Mouse (Mus musculus): Measurements from ENCODE around the gene Amdhd2. TPM values are rescaled to one million over a fixed set of nuclear protein-coding genes. Genes with fewer than 3 reads are reported as not detected.

Gene Amdhd2
- polyA plus RNA-seq, 1 experiment from 2014 or later: 31.1 TPM

DNA sequence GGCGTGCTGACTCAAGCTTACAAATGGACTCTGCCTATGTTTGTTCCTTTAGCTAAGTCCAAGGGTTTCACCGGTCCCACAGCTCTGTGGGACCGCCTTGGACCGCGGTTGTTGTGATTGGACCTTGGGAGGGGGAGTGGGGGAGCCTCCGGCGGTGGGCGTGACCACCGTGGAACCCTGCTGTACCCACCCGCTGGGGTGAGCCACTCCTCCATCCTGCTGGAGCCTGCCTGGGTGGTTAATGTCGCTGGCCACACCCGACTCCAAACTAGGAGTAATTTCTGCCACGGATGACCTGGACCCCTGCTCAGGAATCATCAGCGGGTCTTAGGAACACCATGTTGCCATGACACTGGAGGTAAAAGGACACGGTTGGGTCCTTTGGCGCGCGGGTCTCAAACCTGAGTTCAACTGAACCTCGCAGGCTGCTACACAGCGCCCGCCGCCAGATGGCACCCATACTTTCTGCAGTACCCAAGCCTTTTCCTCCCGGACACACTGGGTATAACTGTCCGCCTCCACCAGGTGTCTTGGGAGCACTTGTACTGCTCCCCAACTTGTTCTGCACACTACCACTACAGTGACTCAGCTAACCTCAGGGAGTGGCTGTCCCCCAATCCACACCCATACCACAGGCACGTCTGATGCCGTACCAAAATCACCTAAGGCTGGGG, 11.5 kb downstream of the Amdhd2 start:
- H3K27me3 ChIP-seq (ENCODE audit: control insufficient read depth, insufficient read depth, low read depth, low read length): no peaks in the 10 kb centered on the region
- peaks cover 3% of the 10 kb centered on the region; the same call in 1 of the 2 replicates for H3K4me1 ChIP-seq (ENCODE audit: control insufficient read depth, insufficient read depth, low read length)
- 2% methylated on average over 26 of the region's 26 CpGs for WGBS
- peak overlapping the region; percentile 53 for H3K4me2 ChIP-seq (ENCODE audit: low read length)
- H3K36me3 ChIP-seq (ENCODE audit: control insufficient read depth, insufficient read depth, low read length): 0 out of 2 replicates have a peak, but pooled peaks cover 4% of the 10 kb centered on the region
- peak; percentile 83 for ATAC-seq
- H3K9ac ChIP-seq (ENCODE audit: low read depth, low read length): peak overlapping the region; percentile 27
- peak overlapping the region; percentile 27 for H3K4me3 ChIP-seq (ENCODE audit: low read depth, low read length)
- H3K9me3 ChIP-seq (replicated peaks; ENCODE audit: control insufficient read depth, low read length, poor library complexity, severe bottlenecking): no peaks in the 10 kb centered on the region
- no peak overlapping the region for H3K27ac ChIP-seq (ENCODE audit: low read length)

DNA sequence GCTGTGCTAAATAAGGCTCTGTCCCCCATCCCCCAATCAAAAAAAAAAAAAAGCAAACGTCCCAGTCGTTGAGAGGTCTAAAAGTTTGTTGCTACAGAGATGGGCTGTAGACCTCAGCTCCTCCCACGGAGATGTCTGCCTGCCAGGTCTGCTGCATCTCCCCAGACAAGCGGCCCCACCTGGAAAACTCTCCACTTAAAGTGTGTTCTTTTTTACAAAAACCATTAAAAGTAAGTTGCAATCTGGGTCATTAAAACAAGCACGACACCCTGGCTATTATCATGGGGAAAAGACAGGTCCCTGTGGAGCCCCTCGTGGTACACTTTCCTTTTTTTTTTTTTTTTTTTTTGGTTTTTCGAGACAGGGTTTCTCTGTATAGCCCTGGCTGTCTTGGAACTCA, 12.2 kb downstream of the Amdhd2 start:
- Histone ChIP-seq H3K27ac (ENCODE audit: low read length) (no peak overlapping the region), H3K4me3 (ENCODE audit: low read depth, low read length) (no peak overlapping the region), H3K9ac (ENCODE audit: low read depth, low read length) (no peak overlapping the region), H3K36me3 (ENCODE audit: control insufficient read depth, insufficient read depth, low read length) (0 out of 2 replicates have a peak, but pooled peaks cover 4% of the 10 kb centered on the region), H3K27me3 (ENCODE audit: control insufficient read depth, insufficient read depth, low read depth, low read length) (no peaks in the 10 kb centered on the region), H3K4me2 (ENCODE audit: low read length) (peak overlapping the region; percentile 53), H3K9me3 (replicated peaks; ENCODE audit: control insufficient read depth, low read length, poor library complexity, severe bottlenecking) (no peaks in the 10 kb centered on the region), H3K4me1 (ENCODE audit: control insufficient read depth, insufficient read depth, low read length) (peaks cover 3% of the 10 kb centered on the region; the same call in 1 of the 2 replicates)
- ATAC-seq: no peak
- WGBS: 13% methylated on average over 7 of the region's 7 CpGs

DNA sequence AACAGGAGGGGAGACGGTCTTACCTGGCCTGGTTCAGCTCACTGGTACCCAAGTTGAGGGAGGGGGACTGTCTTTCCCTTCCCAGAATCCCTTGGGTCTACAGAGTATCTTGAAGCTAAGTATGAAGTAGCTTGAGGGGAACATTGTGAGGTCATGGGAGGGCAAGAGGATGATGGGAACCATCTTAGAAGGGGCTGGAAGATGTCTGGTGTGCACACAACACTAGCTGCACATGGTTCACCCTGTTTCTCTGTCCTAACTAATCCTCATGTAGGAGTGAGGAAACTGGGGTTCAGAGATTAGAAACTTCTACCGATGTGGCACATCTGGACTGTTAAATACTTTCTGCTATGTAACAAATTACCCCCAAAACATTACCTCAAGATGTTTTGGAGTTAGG, 12.7 kb downstream of the Amdhd2 start, which contains the start of gene Pdpk1:
TSS of gene Pdpk1 (minus strand) at position 101 of the 400 bp plus-strand sequence.
- peak within 1 kb of the TSS; percentile 27; the same call in 1 of the 2 replicates for H3K9ac ChIP-seq (ENCODE audit: low read depth, low read length)
- no peaks in the 10 kb centered on the region for H3K27me3 ChIP-seq (ENCODE audit: control insufficient read depth, insufficient read depth, low read depth, low read length)
- 0 out of 2 replicates have a peak, but pooled peaks cover 4% of the 10 kb centered on the region for H3K36me3 ChIP-seq (ENCODE audit: control insufficient read depth, insufficient read depth, low read length)
- WGBS: 93% methylated on average over 2 of the region's 2 CpGs
- peak within 1 kb of the TSS; percentile 27 for H3K4me3 ChIP-seq (ENCODE audit: low read depth, low read length)
- H3K27ac ChIP-seq (ENCODE audit: low read length): no peak within 1 kb of the TSS
- H3K4me2 ChIP-seq (ENCODE audit: low read length): peak within 1 kb of the TSS; percentile 53
- peaks cover 3% of the 10 kb centered on the region; the same call in 1 of the 2 replicates for H3K4me1 ChIP-seq (ENCODE audit: control insufficient read depth, insufficient read depth, low read length)
- no peak for ATAC-seq
- H3K9me3 ChIP-seq (replicated peaks; ENCODE audit: control insufficient read depth, low read length, poor library complexity, severe bottlenecking): no peaks in the 10 kb centered on the region

DNA sequence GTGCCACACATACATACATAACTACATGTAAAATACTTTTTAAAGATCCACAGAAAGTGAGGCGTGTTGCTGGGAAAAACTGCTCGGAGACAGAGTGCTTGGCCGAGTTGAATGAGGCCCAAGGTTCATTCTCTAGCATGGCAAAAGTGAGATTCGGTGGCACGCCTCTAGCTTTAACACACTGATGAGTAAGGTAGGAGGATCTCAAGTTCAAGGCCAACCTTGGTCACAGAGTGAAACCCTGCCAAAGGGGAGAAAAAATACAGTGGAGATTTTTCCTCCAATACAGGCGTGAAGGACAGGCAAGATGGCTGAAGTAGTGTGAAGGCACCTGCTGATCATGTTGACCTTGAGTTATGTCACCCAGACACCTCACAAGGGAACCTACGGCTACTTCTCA, 14.1 kb downstream of the Amdhd2 start:
- Histone ChIP-seq H3K27ac (ENCODE audit: low read length) (no peak overlapping the region), H3K4me2 (ENCODE audit: low read length) (no peak overlapping the region), H3K27me3 (ENCODE audit: control insufficient read depth, insufficient read depth, low read depth, low read length) (no peaks in the 10 kb centered on the region), H3K9me3 (replicated peaks; ENCODE audit: control insufficient read depth, low read length, poor library complexity, severe bottlenecking) (no peaks in the 10 kb centered on the region), H3K4me3 (ENCODE audit: low read depth, low read length) (no peak overlapping the region), H3K36me3 (ENCODE audit: control insufficient read depth, insufficient read depth, low read length) (no peaks in the 10 kb centered on the region), H3K9ac (ENCODE audit: low read depth, low read length) (no peak overlapping the region), H3K4me1 (ENCODE audit: control insufficient read depth, insufficient read depth, low read length) (peaks cover 3% of the 10 kb centered on the region; the same call in 1 of the 2 replicates)
- 93% methylated on average over 7 of the region's 7 CpGs for WGBS
- ATAC-seq: no peak

DNA sequence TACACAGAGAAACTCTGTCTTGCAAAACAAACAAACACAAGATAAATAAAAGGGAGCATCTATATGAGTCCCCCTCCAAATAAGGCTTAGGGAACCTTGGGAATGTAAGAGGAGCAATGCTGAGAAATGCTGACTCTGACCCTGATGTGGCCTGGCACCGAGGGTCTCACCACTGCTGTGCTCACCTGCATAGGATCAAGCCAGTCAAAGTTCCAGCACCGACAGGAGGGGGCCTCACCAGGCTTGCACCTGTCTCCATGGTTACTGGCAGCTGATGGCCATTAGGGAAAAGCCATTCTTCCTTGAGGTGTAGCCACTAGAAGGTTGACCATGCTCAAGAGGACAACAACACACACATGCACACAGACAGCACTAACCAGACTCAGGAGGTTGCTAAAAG, 20.7 kb downstream of the Amdhd2 start:
- no peak overlapping the region for H3K4me3 ChIP-seq (ENCODE audit: low read depth, low read length)
- no peaks in the 10 kb centered on the region for H3K36me3 ChIP-seq (ENCODE audit: control insufficient read depth, insufficient read depth, low read length)
- no peak overlapping the region for H3K4me2 ChIP-seq (ENCODE audit: low read length)
- no peak overlapping the region for H3K9ac ChIP-seq (ENCODE audit: low read depth, low read length)
- no peaks in the 10 kb centered on the region for H3K9me3 ChIP-seq (replicated peaks; ENCODE audit: control insufficient read depth, low read length, poor library complexity, severe bottlenecking)
- WGBS: 43% methylated on average over 2 of the region's 2 CpGs
- no peak for ATAC-seq
- no peak overlapping the region for H3K27ac ChIP-seq (ENCODE audit: low read length)
- H3K27me3 ChIP-seq (ENCODE audit: control insufficient read depth, insufficient read depth, low read depth, low read length): no peaks in the 10 kb centered on the region
- peaks cover 20% of the 10 kb centered on the region for H3K4me1 ChIP-seq (ENCODE audit: control insufficient read depth, insufficient read depth, low read length)

DNA sequence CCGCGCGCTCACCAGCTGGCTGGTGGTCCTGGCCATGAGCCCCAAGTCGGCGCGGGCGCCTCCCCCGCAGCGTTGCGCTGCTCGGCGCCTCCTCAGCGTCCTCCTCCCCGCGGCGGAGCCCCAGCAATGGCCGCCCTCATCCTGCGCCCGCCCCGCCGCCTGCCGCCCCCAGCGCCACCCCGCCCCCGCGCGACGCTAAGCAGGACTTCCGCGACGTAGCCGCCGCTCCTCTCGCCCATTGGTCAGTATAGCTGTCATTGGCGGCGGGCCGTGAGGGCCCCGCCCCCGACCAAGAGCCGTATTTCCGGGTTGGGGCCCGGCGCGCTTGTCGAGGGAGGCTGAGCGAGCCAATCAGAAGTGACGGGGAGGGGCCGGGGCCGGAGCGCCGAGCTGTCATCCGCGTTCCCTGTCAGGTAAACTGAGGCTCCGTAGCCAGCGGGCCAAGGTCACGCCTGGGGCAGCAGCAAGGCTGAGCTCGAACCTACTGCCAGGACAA, 22.1 kb downstream of the Amdhd2 start:
- peak; percentile 98 for ATAC-seq
- Histone ChIP-seq H3K9ac (ENCODE audit: low read depth, low read length) (peak overlapping the region; percentile 96), H3K27ac (ENCODE audit: low read length) (peak overlapping the region; percentile 85), H3K36me3 (ENCODE audit: control insufficient read depth, insufficient read depth, low read length) (no peaks in the 10 kb centered on the region), H3K4me2 (ENCODE audit: low read length) (peak overlapping the region; percentile 84), H3K4me1 (ENCODE audit: control insufficient read depth, insufficient read depth, low read length) (peaks cover 20% of the 10 kb centered on the region), H3K4me3 (ENCODE audit: low read depth, low read length) (peak overlapping the region; percentile 93), H3K27me3 (ENCODE audit: control insufficient read depth, insufficient read depth, low read depth, low read length) (no peaks in the 10 kb centered on the region), H3K9me3 (replicated peaks; ENCODE audit: control insufficient read depth, low read length, poor library complexity, severe bottlenecking) (no peaks in the 10 kb centered on the region)
- WGBS: under 1% methylated on average over 47 of the region's 57 CpGs

DNA sequence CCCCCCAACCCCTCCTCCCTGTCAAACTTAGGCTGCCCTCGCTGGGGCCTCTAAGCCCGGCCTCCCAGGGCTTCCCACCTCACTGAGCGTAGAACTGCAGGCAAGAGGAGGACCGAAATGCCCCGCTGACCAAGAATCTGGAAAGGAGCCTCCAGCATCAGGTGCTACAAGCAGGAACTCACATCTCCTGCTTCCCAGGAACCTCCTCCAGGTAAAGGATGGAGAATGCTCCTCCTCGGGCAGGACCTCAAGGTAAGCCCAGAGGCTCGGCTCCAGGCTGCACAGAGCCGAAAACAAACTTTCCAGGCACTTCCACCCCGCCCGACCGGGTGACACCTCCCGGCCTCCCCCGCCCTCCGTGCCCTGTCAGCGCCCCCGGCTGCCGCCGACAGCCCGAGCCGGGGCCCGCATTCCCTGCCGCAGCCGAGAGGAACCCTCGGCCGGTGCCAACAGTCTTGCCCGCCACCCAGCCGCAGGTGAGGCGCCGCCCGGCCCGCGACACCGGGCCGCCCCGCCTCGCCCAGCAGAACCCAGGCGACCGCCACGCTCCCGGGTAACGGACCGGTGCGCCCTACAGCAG, 22.6 kb downstream of the Amdhd2 start:
- H3K9ac ChIP-seq (ENCODE audit: low read depth, low read length): peak overlapping the region; percentile 96
- ATAC-seq: peak; percentile 4; the same call in 1 of the 2 replicates
- no peaks in the 10 kb centered on the region for H3K36me3 ChIP-seq (ENCODE audit: control insufficient read depth, insufficient read depth, low read length)
- peak overlapping the region; percentile 93 for H3K4me3 ChIP-seq (ENCODE audit: low read depth, low read length)
- H3K4me2 ChIP-seq (ENCODE audit: low read length): peak overlapping the region; percentile 72
- peak overlapping the region; percentile 85 for H3K27ac ChIP-seq (ENCODE audit: low read length)
- no peaks in the 10 kb centered on the region for H3K27me3 ChIP-seq (ENCODE audit: control insufficient read depth, insufficient read depth, low read depth, low read length)
- H3K4me1 ChIP-seq (ENCODE audit: control insufficient read depth, insufficient read depth, low read length): peaks cover 20% of the 10 kb centered on the region
- under 1% methylated on average over 38 of the region's 43 CpGs for WGBS
- H3K9me3 ChIP-seq (replicated peaks; ENCODE audit: control insufficient read depth, low read length, poor library complexity, severe bottlenecking): no peaks in the 10 kb centered on the region

DNA sequence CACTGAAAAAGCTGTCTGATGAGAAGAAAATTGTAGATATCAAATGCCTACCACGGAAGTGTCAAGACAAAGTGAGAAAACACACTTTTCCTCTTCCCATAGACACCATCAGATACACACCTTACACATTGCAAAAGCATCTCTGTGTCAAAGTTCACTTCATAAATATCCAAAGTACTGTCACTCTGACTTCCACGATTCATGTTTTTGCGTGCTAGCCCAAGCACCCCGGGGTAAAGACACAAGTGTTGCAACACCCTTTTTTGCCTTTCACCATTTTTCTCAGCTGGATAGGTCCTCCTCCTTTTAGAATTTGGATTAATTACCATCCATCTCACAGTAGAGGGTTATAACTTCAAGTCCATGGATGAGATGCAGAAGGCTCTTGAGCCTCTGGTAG, 23.6 kb downstream of the Amdhd2 start:
- H3K4me2 ChIP-seq (ENCODE audit: low read length): peak overlapping the region; percentile 72
- H3K4me1 ChIP-seq (ENCODE audit: control insufficient read depth, insufficient read depth, low read length): peaks cover 20% of the 10 kb centered on the region
- H3K27me3 ChIP-seq (ENCODE audit: control insufficient read depth, insufficient read depth, low read depth, low read length): no peaks in the 10 kb centered on the region
- ATAC-seq: no peak
- WGBS: 94% methylated on average over 4 of the region's 4 CpGs
- H3K9ac ChIP-seq (ENCODE audit: low read depth, low read length): peak overlapping the region; percentile 96; the same call in 1 of the 2 replicates
- H3K36me3 ChIP-seq (ENCODE audit: control insufficient read depth, insufficient read depth, low read length): no peaks in the 10 kb centered on the region
- H3K27ac ChIP-seq (ENCODE audit: low read length): no peak overlapping the region
- H3K4me3 ChIP-seq (ENCODE audit: low read depth, low read length): peak overlapping the region; percentile 93
- no peaks in the 10 kb centered on the region for H3K9me3 ChIP-seq (replicated peaks; ENCODE audit: control insufficient read depth, low read length, poor library complexity, severe bottlenecking)

DNA sequence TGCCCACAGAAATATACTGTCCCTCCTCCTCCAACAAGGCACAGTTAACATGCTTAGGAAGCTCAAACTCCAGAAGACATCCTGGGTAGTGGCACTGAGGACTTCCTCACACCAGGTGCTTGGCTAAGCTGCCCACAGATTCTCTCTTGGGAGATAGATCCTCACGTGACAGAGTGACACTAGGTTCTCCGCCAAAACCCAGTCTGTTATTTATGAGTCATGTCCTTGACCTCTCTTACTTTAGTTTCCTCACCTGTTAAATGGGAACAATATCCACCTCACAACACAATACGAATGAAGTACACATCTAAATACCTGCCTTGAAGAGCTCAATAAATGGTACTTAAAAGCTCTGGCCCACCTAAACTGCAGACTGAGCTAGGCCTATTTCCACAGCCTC, 24.3 kb downstream of the Amdhd2 start:
- H3K9ac ChIP-seq (ENCODE audit: low read depth, low read length): no peak overlapping the region
- WGBS: 91% methylated on average over 3 of the region's 3 CpGs
- no peaks in the 10 kb centered on the region for H3K9me3 ChIP-seq (replicated peaks; ENCODE audit: control insufficient read depth, low read length, poor library complexity, severe bottlenecking)
- H3K4me2 ChIP-seq (ENCODE audit: low read length): no peak overlapping the region
- H3K4me1 ChIP-seq (ENCODE audit: control insufficient read depth, insufficient read depth, low read length): peaks cover 20% of the 10 kb centered on the region
- no peak overlapping the region for H3K27ac ChIP-seq (ENCODE audit: low read length)
- no peak for ATAC-seq
- no peaks in the 10 kb centered on the region for H3K27me3 ChIP-seq (ENCODE audit: control insufficient read depth, insufficient read depth, low read depth, low read length)
- H3K36me3 ChIP-seq (ENCODE audit: control insufficient read depth, insufficient read depth, low read length): no peaks in the 10 kb centered on the region
- no peak overlapping the region for H3K4me3 ChIP-seq (ENCODE audit: low read depth, low read length)

All from midbrain, embryonic 16.5 days (tissue).